Mouse (Mus musculus) bone marrow, adult 2 months (tissue): ENCODE measurements around the gene Dgkz. TPM values are rescaled to one million over a fixed set of nuclear protein-coding genes. Genes with fewer than 3 reads are reported as not detected.

Experiments
- H3K27ac ChIP-seq: fragments of 200-500 bp; 2 replicates; pipeline ENCODE4 v1.5.1; 2012; ENCODE audit warnings: low read depth, mild to moderate bottlenecking, control low read depth, inconsistent platforms, low read length; ENCODE audit not compliant: control insufficient read depth, poor library complexity, insufficient read depth
- H3K4me1 ChIP-seq: fragments of 200-500 bp; 2 replicates; pipeline ENCODE4 v1.6.1; 2011; ENCODE audit warnings: low read length; ENCODE audit not compliant: control insufficient read depth, insufficient read depth
- H3K4me3 ChIP-seq: fragments of 200-500 bp; replicated peaks from 2 replicates; pipeline ENCODE3; 2011; ENCODE audit warnings: mild to moderate bottlenecking, low read depth, low read length, control low read depth; ENCODE audit not compliant: control insufficient read depth
- CTCF ChIP-seq: fragments of 200-500 bp; IDR thresholded peaks from 2 replicates; pipeline ENCODE4 v1.5.1; 2011; ENCODE audit warnings: low read length, control low read depth; ENCODE audit not compliant: control insufficient read depth, insufficient read depth
- POLR2A ChIP-seq: fragments of 200-500 bp; IDR thresholded peaks from 2 replicates; pipeline ENCODE4 v1.6.1; 2011; ENCODE audit warnings: low read depth, mild to moderate bottlenecking, control low read depth, low read length, borderline replicate concordance; ENCODE audit not compliant: control insufficient read depth
- WGBS: fragments of 180-500 bp; shearing (Covaris S2); methylation state at CpG from one replicate; pipeline ENCODE4 v1.1.7; 2018; 5-methylcytosine and 5-hydroxymethylcytosine counted together
- polyA plus RNA-seq: library from polyadenylated mRNA; stranded (reverse); fragments of >200 nt; gene quantifications from 2 replicates; pipeline ENCODE4 v1.2.4, GENCODE M21; 2011; ENCODE audit warnings: low replicate concordance; ENCODE audit not compliant: missing spikeins, insufficient read depth, insufficient read length

The Dgkz gene
- polyA plus RNA-seq, 1 experiment = 229 TPM

DNA sequence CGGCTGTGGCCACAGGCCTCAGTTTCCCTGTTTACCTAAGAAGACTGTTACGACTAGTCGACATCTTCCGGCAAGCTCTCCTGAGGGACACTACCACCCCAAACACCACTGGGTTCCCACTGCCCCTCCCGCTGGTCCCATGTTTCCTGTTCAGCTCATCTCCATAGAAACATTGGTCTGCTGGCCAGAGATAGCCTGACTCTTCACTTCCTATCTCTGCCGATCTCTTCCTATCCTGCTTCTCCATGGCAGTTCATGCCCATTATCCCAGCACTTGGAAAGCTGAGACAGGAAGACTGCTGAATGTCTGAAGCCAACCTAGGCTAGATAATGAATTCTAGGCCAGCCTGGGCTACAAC, 27.5 kb downstream of the Dgkz start:
- WGBS = 5% methylated on average over 6 of the region's 6 CpGs
- peaks cover 13% of the 10 kb centered on the region for H3K4me1 ChIP-seq
- peak overlapping the region; percentile 57 for H3K27ac ChIP-seq
- H3K4me3 ChIP-seq = peak overlapping the region; percentile 6
- TF ChIP-seq CTCF (no peak), POLR2A (no peak)

DNA sequence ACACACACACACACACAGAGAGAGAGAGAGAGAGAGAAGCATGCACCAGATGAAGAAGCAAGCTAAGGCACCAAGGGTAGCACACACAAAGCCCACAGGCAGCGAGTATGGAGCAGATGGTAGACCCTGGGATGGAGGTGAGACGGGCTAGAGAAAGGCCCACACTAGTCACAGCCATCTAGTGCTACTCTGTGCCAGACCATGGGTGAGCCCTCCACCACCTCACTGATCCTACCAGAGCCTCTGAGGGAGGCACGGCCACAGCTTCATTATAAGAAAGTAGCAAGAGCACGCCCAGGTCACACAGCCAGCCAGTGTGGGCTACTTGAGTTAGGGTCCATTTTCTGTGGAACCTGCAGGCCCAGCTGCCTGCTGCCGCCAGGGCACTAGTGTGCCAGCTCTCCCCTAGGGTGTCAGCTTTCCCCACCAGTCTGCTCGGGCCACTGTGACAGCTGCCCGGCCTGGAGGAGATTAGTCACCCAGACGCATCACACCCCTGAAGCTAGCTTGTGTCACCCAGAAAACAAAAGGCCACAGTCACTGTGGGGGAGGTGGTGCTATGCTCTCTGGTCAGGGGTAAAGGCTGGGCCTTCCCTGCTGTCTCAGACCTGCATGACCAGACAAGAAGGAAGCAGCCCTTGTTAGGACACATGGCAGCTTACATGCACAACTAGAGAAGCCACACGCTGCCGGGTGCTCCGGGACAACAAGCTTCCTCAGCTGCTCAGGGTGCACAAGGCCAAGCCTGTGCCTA, 28.1 kb downstream of the Dgkz start:
- Histone ChIP-seq H3K27ac (peak overlapping the region; percentile 57), H3K4me1 (peaks cover 13% of the 10 kb centered on the region), H3K4me3 (peak overlapping the region; percentile 10)
- WGBS = 23% methylated on average over 11 of the region's 11 CpGs
- TF ChIP-seq CTCF (no peak), POLR2A (no peak)

DNA sequence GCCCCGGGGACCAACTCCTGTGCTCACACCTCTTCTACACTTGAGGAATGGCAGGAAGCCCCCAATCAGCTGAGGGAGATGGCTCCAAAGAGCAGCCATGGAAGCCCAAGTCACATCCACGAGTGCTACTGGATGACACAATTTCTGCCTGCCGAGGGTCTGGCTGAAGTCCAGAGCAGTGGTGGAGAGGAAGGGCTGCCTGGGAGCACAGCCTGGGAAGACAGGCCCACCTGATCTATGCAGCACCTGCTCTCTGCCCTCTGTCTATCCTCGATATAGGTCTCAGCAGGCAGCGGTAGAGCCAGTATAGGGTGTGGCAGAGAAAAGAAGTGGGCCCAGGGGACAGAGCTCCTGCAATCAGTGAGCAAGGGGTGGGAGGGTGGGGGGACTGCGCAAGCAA, 28.8 kb downstream of the Dgkz start:
- Histone ChIP-seq H3K27ac (no peak overlapping the region), H3K4me3 (no peak overlapping the region), H3K4me1 (peaks cover 13% of the 10 kb centered on the region)
- TF ChIP-seq POLR2A = no peak
- no peak for TF ChIP-seq CTCF
- 39% methylated on average over 6 of the region's 6 CpGs for WGBS

DNA sequence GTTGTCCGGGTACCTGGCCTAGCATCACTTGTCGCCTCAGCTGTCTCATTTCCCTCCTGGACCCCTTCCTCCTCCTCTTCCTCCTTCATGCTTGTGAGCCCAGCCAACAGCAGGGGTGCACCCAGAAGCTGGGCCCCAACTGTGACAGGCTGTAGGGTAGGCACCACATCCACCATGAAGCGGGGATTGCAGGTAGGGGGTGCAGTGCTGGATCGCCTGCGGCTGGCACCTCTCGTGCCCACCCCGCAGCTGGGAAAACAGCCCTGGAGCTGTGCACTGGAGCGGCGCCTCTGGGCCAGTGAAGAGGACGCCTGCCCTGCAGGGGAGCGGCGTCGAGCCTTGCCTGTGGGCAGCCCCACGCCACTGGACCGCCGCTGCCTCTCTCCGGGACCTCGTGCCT, 30.2 kb downstream of the Dgkz start, which contains the start of gene Gm9821:
Gm9821 (plus strand) TSS at position 221 of the 400 bp plus-strand sequence.
- peaks cover 13% of the 10 kb centered on the region for H3K4me1 ChIP-seq
- no peak for TF ChIP-seq POLR2A
- no peak for TF ChIP-seq CTCF
- no peak within 1 kb of the TSS for H3K27ac ChIP-seq
- no peak within 1 kb of the TSS for H3K4me3 ChIP-seq
- WGBS = 87% methylated on average over 18 of the region's 18 CpGs

DNA sequence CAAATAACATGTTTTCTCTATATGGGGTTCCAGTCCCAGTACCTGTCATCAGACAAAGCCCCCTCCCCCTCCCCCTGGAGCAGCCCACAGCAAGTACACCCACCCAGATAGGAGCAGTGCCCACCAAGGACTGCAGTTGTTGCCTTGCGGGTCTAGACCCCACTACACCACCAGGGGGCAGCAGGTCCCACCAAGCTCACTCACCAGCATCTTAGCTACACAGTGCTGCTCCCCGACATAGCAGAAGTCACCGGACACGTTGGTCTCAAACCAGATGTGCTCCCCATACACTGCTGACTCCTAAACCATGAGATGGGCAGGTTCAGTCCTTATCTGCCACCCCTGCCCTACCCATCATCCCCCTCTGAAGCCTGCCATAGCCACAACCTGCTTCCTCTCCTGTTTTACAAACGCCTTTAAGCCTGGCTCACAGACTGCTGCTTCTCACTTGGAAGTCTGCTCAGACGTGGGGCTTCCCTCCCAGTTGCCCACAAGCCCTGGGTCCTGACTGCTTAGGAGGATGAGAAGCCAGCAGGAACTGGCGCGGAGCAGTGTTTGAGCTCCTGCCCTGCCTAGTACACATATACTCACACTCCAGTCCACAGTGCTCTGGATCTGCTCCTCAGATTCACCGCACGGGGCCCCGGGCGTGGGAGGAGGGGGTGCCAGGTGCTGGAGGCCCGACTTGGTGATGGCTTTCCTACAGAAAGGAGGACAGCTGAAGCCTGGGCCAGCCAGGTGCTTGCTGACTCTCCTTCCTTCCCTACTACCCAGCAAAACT, 31.3 kb downstream of the Dgkz start:
- TF ChIP-seq CTCF (peak; percentile 99), POLR2A (no peak)
- no peak overlapping the region for H3K27ac ChIP-seq
- H3K4me3 ChIP-seq = no peak overlapping the region
- 42% methylated on average over 13 of the region's 13 CpGs for WGBS
- H3K4me1 ChIP-seq = peaks cover 13% of the 10 kb centered on the region

DNA sequence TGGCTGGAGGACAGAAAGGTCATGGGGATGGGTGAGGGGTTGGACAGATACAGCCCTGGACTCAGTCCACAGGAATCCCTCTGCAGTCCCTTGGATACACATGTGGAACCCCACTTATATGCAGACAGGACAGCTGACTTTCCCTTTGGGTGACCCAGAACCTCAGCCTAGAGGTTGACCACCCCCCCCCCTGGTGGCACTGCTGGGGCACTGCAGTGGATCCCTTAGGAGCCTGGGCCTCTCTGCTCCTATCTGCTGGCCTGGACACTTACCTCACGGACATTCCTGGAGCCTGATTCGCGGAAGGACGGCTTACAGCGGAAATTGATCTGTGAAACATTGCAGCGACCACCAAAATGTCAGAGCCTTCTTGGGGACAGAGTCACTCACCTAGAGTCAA, 33.3 kb downstream of the Dgkz start:
- peak; percentile 29; the same call in 1 of the 2 replicates for TF ChIP-seq CTCF
- no peak for TF ChIP-seq POLR2A
- 85% methylated on average over 6 of the region's 6 CpGs for WGBS
- no peak overlapping the region for H3K27ac ChIP-seq
- no peak overlapping the region for H3K4me3 ChIP-seq
- peaks cover 3% of the 10 kb centered on the region; the same call in 1 of the 2 replicates for H3K4me1 ChIP-seq

DNA sequence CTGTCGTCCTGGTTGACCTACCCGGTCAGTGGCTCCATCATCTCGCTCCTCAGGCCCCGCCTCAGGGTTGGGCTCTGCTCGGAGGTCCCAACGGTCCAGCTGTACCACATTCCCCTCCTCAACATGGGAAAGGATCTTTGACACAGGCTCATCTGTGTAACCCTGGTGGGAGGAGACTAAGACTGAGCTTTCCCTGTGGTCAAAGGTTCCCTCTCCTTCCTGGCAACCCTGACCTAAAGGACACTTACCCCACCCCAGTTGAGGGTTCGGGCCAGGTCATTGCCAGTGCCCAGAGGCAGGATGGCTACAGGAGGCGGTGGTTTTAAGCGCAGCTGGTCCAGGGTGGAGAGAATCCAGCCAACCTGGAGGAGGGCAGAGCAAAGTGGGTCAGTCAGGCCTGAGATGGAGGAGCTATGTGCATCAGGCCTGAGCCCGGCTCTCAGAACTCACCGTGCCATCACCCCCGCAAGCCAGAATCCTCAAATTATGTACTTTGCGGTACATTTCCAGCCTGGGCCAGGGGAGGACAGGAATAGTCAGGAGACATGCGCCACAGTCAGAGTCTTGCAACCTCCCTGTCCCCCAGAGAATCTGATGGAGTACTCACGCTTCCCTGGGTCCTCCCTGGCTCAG, 36.2 kb downstream of the Dgkz start:
- no peaks in the 10 kb centered on the region for H3K4me1 ChIP-seq
- 89% methylated on average over 15 of the region's 15 CpGs for WGBS
- no peak for TF ChIP-seq CTCF
- TF ChIP-seq POLR2A = no peak

DNA sequence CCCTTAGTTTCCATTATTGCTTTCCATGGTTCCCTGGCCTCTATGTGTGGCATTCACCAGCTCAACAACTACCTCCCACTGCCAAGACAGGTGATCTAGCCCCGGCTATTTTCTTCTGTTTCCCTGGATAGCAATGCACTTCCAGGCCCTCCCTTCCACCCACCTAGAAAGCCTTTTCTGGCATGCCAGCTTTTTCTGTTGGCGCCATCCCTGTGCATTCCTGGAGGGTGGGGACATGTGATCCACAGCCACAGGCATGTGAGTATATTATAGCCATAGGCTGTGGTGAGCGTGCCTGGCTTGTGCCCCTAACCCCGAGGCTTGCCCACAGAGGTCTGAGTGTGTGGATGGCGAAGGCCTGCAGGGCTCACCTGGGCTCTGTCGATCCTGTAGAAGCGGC, 39.5 kb downstream of the Dgkz start:
- H3K4me3 ChIP-seq = no peak overlapping the region
- no peak overlapping the region for H3K27ac ChIP-seq
- no peak for TF ChIP-seq POLR2A
- TF ChIP-seq CTCF = no peak
- 91% methylated on average over 7 of the region's 7 CpGs for WGBS
- no peaks in the 10 kb centered on the region for H3K4me1 ChIP-seq

More for the DNA sequence above, 36.2 kb downstream of the Dgkz start:
- Histone ChIP-seq H3K4me3 (no peak overlapping the region), H3K27ac (no peak overlapping the region)
